Mouse (Mus musculus) MN1 (cell line): ENCODE measurements around the gene Cyp19a1.

Experiments used
- DNase-seq: peaks from one replicate; pipeline ENCODE4 v3.0.0-alpha.2; 2016; ENCODE audit warnings: low spot score

Gene Cyp19a1

GRCm38 (mm10) chr9:54268010-54268409 lies at the start of gene Cyp19a1:
Gene Cyp19a1 (minus strand): TSS chr9:54268110.
- DNase-seq, result no peak

- DNase-seq, result no peak
These were observed 48.5 kb upstream of the Cyp19a1 start for GRCm38 (mm10) chr9:54316363-54316762.

- no peak for DNase-seq
These were observed 40.9 kb upstream of the Cyp19a1 start for GRCm38 (mm10) chr9:54308751-54309358.

GRCm38 (mm10) chr9:54308209-54308608 lies 40.3 kb upstream of the Cyp19a1 start:
- DNase-seq, result no peak

GRCm38 (mm10) chr9:54301255-54301654 lies 33.3 kb upstream of the Cyp19a1 start:
- no peak for DNase-seq

- no peak for DNase-seq
These were observed 31.9 kb upstream of the Cyp19a1 start for GRCm38 (mm10) chr9:54299792-54300191.

- DNase-seq, result no peak
These were observed 31.5 kb upstream of the Cyp19a1 start for GRCm38 (mm10) chr9:54299389-54299788.

- no peak for DNase-seq
These were observed 19.9 kb upstream of the Cyp19a1 start for GRCm38 (mm10) chr9:54287804-54288203.

- no peak for DNase-seq
These were observed 18.5 kb upstream of the Cyp19a1 start, which contains the start of gene Gldn for GRCm38 (mm10) chr9:54286331-54286987. Gene Gldn (plus strand): TSS chr9:54286486.

GRCm38 (mm10) chr9:54279046-54279589 lies 11.2 kb upstream of the Cyp19a1 start:
- DNase-seq, result no peak

GRCm38 (mm10) chr9:54275283-54275682 lies 7.4 kb upstream of the Cyp19a1 start:
- no peak for DNase-seq

GRCm38 (mm10) chr9:54270889-54271288 lies 3.0 kb upstream of the Cyp19a1 start:
- DNase-seq, result no peak

GRCm38 (mm10) chr9:54269987-54270386 lies 2.1 kb upstream of the Cyp19a1 start:
- no peak for DNase-seq

GRCm38 (mm10) chr9:54264754-54265153 lies 3.2 kb downstream of the Cyp19a1 start:
- DNase-seq, result no peak

- DNase-seq, result no peak
These were observed 22.8 kb downstream of the Cyp19a1 start for GRCm38 (mm10) chr9:54244869-54245665.

GRCm38 (mm10) chr9:54227580-54227979 lies 40.3 kb downstream of the Cyp19a1 start:
- no peak for DNase-seq

- no peak for DNase-seq
These were observed 51.4 kb downstream of the Cyp19a1 start for GRCm38 (mm10) chr9:54216511-54216910.

GRCm38 (mm10) chr9:54214881-54215280 lies 53.0 kb downstream of the Cyp19a1 start:
- no peak for DNase-seq

GRCm38 (mm10) chr9:54194790-54195189 lies 73.1 kb downstream of the Cyp19a1 start:
- DNase-seq, result no peak

- DNase-seq, result no peak
These were observed 76.5 kb downstream of the Cyp19a1 start for GRCm38 (mm10) chr9:54191435-54191834.

GRCm38 (mm10) chr9:54182484-54182883 lies 85.4 kb downstream of the Cyp19a1 start:
- DNase-seq, result no peak

GRCm38 (mm10) chr9:54181330-54181729 lies 86.6 kb downstream of the Cyp19a1 start:
- no peak for DNase-seq

- no peak for DNase-seq
These were observed 87.7 kb downstream of the Cyp19a1 start for GRCm38 (mm10) chr9:54180216-54180615.
